Mouse (Mus musculus) regulatory T cell (primary cell): ENCODE measurements at regions not wholly inside any gene's neighbourhood (a gene's known extent, or its start where the extent isn't known, plus 50 kb on each side); places are given as distances from the start of the nearest gene placed in this dataset.

Experiments
- in situ Hi-C: fragments of 300-600 bp; cut with MboI, MseI; formaldehyde crosslinking; loops from one replicate; pipeline ENCODE4 v1.15.1; 2025; ENCODE audit warnings: high pct_unique_total_duplicates

- in situ Hi-C loops = no loop called here
These were observed 651.1 kb downstream of the Adgrl2 start for GRCm38 (mm10) chr3:148339258-148339657.

GRCm38 (mm10) chr3:148336640-148337039 lies 653.7 kb downstream of the Adgrl2 start:
- in situ Hi-C loops = no loop called here

- in situ Hi-C loops = no loop called here
These were observed 654.3 kb downstream of the Adgrl2 start for GRCm38 (mm10) chr3:148336091-148336511.

GRCm38 (mm10) chr3:148335654-148336053 lies 654.7 kb downstream of the Adgrl2 start:
- in situ Hi-C loops = no loop called here

- in situ Hi-C loops = no loop called here
These were observed 665.3 kb downstream of the Adgrl2 start for GRCm38 (mm10) chr3:148324911-148325621.

- in situ Hi-C loops = no loop called here
These were observed 668.5 kb downstream of the Adgrl2 start for GRCm38 (mm10) chr3:148321894-148322293.

- in situ Hi-C loops = no loop called here
These were observed 674.2 kb downstream of the Adgrl2 start for GRCm38 (mm10) chr3:148316198-148316597.

- in situ Hi-C loops = no loop called here
These were observed 675.1 kb downstream of the Adgrl2 start for GRCm38 (mm10) chr3:148315286-148315685.

- in situ Hi-C loops = no loop called here
These were observed 694.8 kb downstream of the Adgrl2 start for GRCm38 (mm10) chr3:148295515-148295914.

- in situ Hi-C loops = no loop called here
These were observed 711.4 kb downstream of the Adgrl2 start for GRCm38 (mm10) chr3:148278978-148279377.

GRCm38 (mm10) chr3:148272159-148272848 lies 718.1 kb downstream of the Adgrl2 start:
- in situ Hi-C loops = no loop called here

- in situ Hi-C loops = no loop called here
These were observed 721.5 kb downstream of the Adgrl2 start for GRCm38 (mm10) chr3:148268812-148269211.

- in situ Hi-C loops = no loop called here
These were observed 731.1 kb downstream of the Adgrl2 start for GRCm38 (mm10) chr3:148259211-148259610.

- in situ Hi-C loops = no loop called here
These were observed 741.7 kb downstream of the Adgrl2 start for GRCm38 (mm10) chr3:148248617-148249016.

GRCm38 (mm10) chr3:148246786-148247185 lies 743.6 kb downstream of the Adgrl2 start:
- in situ Hi-C loops = no loop called here

- in situ Hi-C loops = no loop called here
These were observed 752.3 kb downstream of the Adgrl2 start for GRCm38 (mm10) chr3:148238093-148238492.

- in situ Hi-C loops = no loop called here
These were observed 752.8 kb downstream of the Adgrl2 start for GRCm38 (mm10) chr3:148237555-148237954.

- in situ Hi-C loops = no loop called here
These were observed 756.7 kb downstream of the Adgrl2 start for GRCm38 (mm10) chr3:148233616-148234015.

GRCm38 (mm10) chr3:148229192-148229591 lies 761.2 kb downstream of the Adgrl2 start:
- in situ Hi-C loops = no loop called here

- in situ Hi-C loops = no loop called here
These were observed 762.2 kb downstream of the Adgrl2 start for GRCm38 (mm10) chr3:148228002-148228707.

GRCm38 (mm10) chr3:148220826-148221225 lies 769.5 kb downstream of the Adgrl2 start:
- in situ Hi-C loops = no loop called here

- in situ Hi-C loops = no loop called here
These were observed 770.2 kb downstream of the Adgrl2 start for GRCm38 (mm10) chr3:148220024-148220590.
